Mouse (Mus musculus) stomach, postnatal 0 days (tissue): ENCODE data around the gene Anapc7.

Experiments
- CTCF ChIP-seq: IDR thresholded peaks from 2 replicates; pipeline ENCODE4 v1.5.1; 2016; ENCODE audit warnings: antibody characterized with exemption, low read depth, mild to moderate bottlenecking, moderate library complexity
- EP300 ChIP-seq: optimal IDR thresholded peaks from 2 replicates; pipeline ENCODE3; 2016; ENCODE audit warnings: antibody characterized with exemption

DNA sequence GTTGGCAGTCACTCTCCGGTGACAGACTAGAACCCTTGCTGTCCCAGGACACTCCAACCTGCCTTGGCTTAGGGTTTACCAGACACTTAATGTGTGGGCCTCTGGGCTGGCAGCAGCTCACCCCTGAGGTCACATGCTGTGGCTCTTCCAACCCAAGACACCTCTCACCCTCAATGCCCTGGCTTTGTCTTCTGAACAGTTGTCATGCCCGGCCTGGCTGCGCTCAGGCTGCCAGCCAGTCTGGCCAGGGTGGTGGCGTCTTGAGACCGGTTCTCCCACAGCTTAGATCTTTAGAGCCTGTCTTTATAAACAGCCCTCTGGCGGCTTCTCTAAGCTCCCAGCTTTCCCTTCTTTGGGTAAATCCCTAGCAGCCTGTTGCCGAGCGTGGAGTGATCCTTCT is 26.4 kb downstream of the Anapc7 start:
- 0 out of 2 replicates have a peak, but pooled peaks have one; percentile 6 for TF ChIP-seq CTCF
- TF ChIP-seq EP300 = peak; percentile 70
